Mouse (Mus musculus) liver, adult 2 months (tissue): ENCODE measurements around the gene Methig1.
"Not testable (repeated sequence)": the region's sequence is repeated elsewhere in the genome, so short reads cannot be mapped to it uniquely, and the experiment has no call there.

Source experiments
- CTCF ChIP-seq: fragments of 200-500 bp; IDR thresholded peaks from 2 replicates; pipeline ENCODE4 v1.5.1; 2011; ENCODE audit warnings: low read depth, low read length, control low read depth
- POLR2A ChIP-seq: fragments of 200-500 bp; IDR thresholded peaks from 2 replicates; pipeline ENCODE4 v1.6.1; 2011; ENCODE audit warnings: low read length, control low read depth; ENCODE audit not compliant: insufficient read depth; ENCODE audit errors: extremely low read depth

- not testable (repeated sequence) for TF ChIP-seq CTCF, POLR2A
Measured at GRCm38 (mm10) chr15:100332077-100332961, 20.6 kb upstream of the Methig1 start.
